Mouse (Mus musculus): ENCODE results near the gene Vasp.

DNA sequence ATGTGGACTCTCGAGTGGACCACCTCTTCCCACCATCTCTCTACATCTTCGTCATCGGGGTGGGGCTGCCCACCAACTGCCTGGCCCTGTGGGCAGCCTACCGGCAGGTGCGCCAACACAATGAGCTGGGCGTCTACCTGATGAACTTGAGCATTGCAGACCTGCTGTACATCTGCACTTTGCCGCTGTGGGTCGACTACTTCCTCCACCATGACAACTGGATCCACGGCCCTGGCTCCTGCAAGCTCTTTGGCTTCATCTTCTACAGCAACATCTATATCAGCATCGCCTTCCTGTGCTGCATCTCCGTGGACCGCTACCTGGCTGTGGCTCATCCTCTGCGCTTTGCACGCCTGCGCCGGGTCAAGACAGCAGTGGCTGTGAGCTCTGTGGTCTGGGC, 49.4 kb downstream of the Vasp start:
- TF ChIP-seq EP300 (IDR thresholded peaks at IDR 0.05) (no peak), CTCF (IDR thresholded peaks at IDR 0.05) (no peak)

All from lung, postnatal 0 days (tissue).